Mouse (Mus musculus): ENCODE measurements around the gene Ryk.

GRCm38 (mm10) chr9:102904952-102905351 lies 70.2 kb downstream of the Ryk start:
- TF ChIP-seq TAL1 (IDR thresholded peaks at IDR 0.05; ENCODE audit: low read length): no peak
- TF ChIP-seq GATA1 (IDR thresholded peaks at IDR 0.05; ENCODE audit: low read length): no peak

All from erythroblast, embryonic 14.5 days (primary cell).